Mouse (Mus musculus) stomach, postnatal 0 days (tissue): ENCODE measurements at regions not wholly inside any gene's neighbourhood (a gene's known extent, or its start where the extent isn't known, plus 50 kb on each side); places are given as distances from the start of the nearest gene placed in this dataset.

Experiments
- CTCF ChIP-seq: IDR thresholded peaks from 2 replicates; pipeline ENCODE4 v1.5.1; 2016; ENCODE audit warnings: antibody characterized with exemption, low read depth, mild to moderate bottlenecking, moderate library complexity
- EP300 ChIP-seq: optimal IDR thresholded peaks from 2 replicates; pipeline ENCODE3; 2016; ENCODE audit warnings: antibody characterized with exemption

DNA sequence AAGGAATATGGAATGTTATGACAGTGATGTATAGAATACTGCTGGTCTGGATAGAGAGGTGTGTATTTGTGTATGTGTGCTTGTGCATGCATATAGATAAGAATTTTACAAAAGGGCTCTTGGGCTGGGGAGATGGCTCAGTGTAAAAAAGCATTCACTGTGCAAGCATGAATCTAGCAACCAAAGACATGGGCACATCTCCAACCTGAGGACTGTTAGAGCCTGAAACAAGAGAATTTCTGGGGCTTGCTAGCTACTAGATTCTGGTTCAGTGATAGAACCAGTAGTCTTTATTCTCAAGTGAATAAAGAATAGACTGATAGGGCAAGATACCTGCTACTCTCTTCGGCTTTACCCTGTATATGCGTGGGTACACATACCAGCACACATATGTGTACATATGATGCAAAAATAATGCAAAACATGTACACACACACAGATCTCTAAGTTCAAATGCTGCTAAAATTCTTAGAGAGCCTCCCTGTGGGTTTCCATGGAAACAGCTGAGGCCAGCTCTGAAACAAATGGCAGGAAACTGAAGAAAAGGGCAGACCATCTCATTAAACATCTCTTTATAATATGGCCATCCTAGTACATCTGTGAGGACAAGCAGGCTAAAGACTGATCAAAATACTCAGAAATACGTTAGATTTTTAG is 166.8 kb upstream of the Ddx18 start:
- TF ChIP-seq CTCF (no peak), EP300 (no peak)
